Mouse (Mus musculus) macrophage (primary cell): ENCODE measurements around the gene Napa. TPM values are rescaled to one million over a fixed set of nuclear protein-coding genes. Genes with fewer than 3 reads are reported as not detected.

Experiments
- H3K27ac ChIP-seq: fragments of 350-480 bp; formaldehyde crosslinking; 2 replicates; pipeline ENCODE4 v1.9.0; 2021
- H3K36me3 ChIP-seq: fragments of 350-480 bp; formaldehyde crosslinking; 2 replicates; pipeline ENCODE4 v1.9.0; 2021; ENCODE audit errors: inconsistent target
- H3K4me3 ChIP-seq: fragments of 350-480 bp; formaldehyde crosslinking; 2 replicates; pipeline ENCODE4 v1.9.0; 2021; ENCODE audit errors: inconsistent target
- H3K79me2 ChIP-seq: fragments of 350-480 bp; formaldehyde crosslinking; 2 replicates; pipeline ENCODE4 v1.9.0; 2021; ENCODE audit errors: inconsistent target
- WGBS: methylation state at CpG from one replicate; pipeline ENCODE4 v1.1.7; 2026; ENCODE audit warnings: inconsistent platforms; ENCODE audit not compliant: missing documents; 5-methylcytosine and 5-hydroxymethylcytosine counted together
- polyA plus RNA-seq: library from polyadenylated mRNA; stranded (reverse); fragments of 250-400 nt; gene quantifications from 3 replicates; pipeline ENCODE4 v1.2.4, GENCODE M21; 2018; ENCODE audit warnings: inconsistent platforms
- total RNA-seq, 78 experiments: library from RNA; depleted of rRNA; stranded (reverse); fragments of 250-400 nt; gene quantifications; 1 replicate in 9 of 78; 2 replicates in 24 of 78; 3 replicates in 43 of 78; 4 replicates in 2 of 78; pipeline ENCODE4 v1.2.4; 2018; ENCODE audit warnings: inconsistent platforms in 56 of 78

Napa gene
- 100 to 1,000 TPM; 135 to 409 (median 299) TPM for total RNA-seq (2018; cell fraction: chromatin; rRNA removed)
- total RNA-seq (2018; cell fraction: cytosol; rRNA removed) = 100 to 1,000 TPM in 9 of 26 experiments, 10 to 100 TPM in 17; 75.7 to 115 (median 97.2) TPM
- total RNA-seq (2018; cell fraction: nucleus; rRNA removed) = 100 to 1,000 TPM; 110 to 386 (median 202) TPM
- polyA plus RNA-seq = 85.4 to 112 TPM (median 98.6 TPM) in 3 replicates

DNA sequence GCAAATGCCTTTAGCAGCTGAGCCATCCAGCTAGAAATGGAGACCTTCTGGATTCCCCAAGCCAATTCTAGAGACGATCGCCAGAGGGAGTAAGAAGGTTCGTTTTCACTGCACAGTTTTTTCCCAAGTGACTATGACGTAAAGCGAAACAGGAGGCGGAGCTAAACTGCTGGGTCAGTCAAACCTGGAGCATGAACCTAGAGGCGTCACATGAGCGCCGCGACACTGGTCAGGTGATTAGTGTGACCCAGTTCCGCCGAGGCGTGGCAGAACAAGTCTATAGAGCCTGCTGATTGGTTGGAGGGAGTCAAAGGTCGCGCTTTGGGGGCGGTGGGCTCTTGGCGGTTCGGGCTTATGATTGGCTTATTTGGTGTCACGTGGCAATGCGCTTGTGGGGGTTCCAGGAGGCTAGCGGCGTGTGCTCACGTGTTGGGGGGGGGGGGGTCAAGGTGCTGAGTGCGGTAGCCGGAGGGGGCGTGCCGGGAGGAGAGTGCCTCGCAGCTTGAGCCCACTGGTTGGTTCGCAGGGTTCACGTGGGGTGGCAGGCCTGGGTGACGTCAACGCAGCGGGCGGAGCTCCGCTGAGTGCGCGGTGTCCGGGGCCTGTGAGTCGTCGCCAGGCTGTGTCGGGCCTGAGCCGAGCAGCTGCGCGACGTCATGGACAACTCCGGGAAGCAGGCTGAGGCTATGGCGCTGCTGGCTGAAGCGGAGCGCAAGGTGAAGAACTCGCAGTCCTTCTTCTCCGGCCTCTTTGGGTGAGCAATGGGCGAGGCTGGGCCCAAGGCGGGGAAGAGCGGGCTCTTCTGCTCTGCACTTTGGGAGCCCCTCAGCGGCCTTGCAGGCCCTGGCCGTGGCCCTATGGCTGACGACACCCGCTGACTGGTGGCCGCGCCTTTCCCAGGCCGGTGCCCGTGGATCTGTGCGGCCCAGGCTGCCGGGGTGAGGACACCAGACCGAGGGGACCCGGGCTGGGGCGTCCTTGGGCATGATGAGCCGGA lies at the start of gene Napa:
TSS of gene Napa (plus strand) at position 438 of the 997 bp plus-strand sequence.
- Histone ChIP-seq H3K36me3 (peaks cover 19% of the 10 kb centered on the region; the same call in 1 of the 2 replicates), H3K4me3 (peak within 1 kb of the TSS; percentile 82), H3K79me2 (peaks cover 46% of the 10 kb centered on the region), H3K27ac (peak within 1 kb of the TSS; percentile 71)
- under 1% methylated on average over 59 of the region's 68 CpGs for WGBS

DNA sequence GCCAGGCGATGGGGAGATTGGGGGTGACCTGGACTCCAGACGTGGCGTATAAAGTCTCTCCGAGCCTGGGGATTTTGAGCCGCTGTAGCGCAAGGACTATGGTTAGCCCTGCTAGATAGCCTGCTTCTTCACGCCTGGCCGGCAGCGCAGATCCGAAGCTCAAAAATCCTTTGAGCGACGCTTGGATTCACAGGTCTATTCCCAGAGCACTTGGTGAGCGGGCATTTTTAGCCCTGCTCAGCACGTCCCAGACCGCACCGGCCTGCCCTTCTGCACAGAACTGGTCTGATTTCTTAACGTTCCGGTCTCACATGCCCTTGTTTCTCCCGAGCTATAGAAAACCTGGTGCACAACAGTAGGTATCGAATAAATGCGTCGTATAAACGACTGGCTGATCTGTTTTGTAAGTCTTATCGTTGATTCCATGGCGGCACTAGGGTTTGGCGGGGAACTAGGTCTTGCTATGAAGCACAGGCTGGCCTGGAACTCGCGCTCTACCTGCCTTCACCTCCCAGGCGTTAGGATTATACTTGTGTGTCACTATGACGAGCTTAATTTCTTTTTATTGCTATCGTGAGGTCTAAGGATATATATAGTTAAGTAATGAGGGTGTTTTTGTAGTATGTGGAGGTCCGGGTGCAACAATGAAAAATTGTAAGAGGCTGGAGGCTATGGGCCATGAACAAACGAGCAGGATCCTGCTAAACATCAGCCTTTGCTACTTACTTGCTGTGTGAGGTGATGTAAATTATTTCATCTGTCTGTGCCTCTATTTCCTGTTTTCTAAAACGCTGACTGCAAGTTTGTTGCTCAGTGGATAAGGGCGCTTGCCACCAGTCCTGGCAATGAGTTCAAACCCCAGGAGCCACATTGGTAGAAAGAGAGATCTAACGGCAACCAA lies 49.3 kb upstream of the Napa start:
- 2% methylated on average over 36 of the region's 36 CpGs for WGBS
- peak overlapping the region; percentile 95 for H3K27ac ChIP-seq
- H3K4me3 ChIP-seq = peak overlapping the region; percentile 100
- peaks cover 70% of the 10 kb centered on the region for H3K79me2 ChIP-seq
- no peaks in the 10 kb centered on the region for H3K36me3 ChIP-seq

DNA sequence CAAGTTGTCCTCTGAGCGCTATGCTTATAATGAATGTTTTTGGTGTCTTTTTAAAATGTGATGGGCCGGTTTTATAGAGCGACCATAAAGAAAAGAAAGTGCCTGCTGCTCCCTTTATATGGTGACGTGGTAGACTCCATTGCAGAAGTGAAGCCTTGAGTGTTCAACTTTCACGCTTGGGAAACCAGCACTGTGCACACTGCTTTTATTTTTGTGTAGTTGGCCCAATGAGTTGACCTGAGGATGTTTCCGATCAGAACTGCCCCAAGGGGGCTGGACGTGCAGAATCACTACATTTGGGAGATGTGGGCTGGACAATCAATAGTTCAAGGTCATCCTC lies 48.7 kb upstream of the Napa start:
- peaks cover 64% of the 10 kb centered on the region for H3K79me2 ChIP-seq
- H3K36me3 ChIP-seq = no peaks in the 10 kb centered on the region
- WGBS = 31% methylated on average over 7 of the region's 7 CpGs
- peak overlapping the region; percentile 100 for H3K4me3 ChIP-seq
- peak overlapping the region; percentile 95 for H3K27ac ChIP-seq

DNA sequence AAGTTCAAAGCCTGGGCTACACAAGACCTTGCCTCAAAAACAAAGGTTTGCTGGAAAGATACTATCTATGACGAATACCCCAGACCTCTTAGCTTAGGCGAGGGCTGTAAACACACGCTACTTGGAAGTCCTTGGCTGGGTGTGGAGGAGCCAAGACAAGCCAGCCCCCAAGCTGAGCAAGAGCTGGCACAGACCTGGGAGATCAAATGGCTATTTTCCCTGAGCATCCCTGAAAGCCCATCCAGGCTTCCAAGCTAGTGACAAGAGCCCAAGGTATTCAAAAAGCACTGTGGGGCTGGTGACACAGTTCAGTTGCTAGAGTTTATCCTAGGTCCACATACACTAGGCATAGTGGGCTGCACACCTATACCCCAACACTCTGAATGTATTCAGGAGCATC lies 47.7 kb upstream of the Napa start:
- peaks cover 53% of the 10 kb centered on the region for H3K79me2 ChIP-seq
- H3K4me3 ChIP-seq = peak overlapping the region; percentile 100; the same call in 1 of the 2 replicates
- WGBS = 93% methylated on average over 3 of the region's 3 CpGs
- no peaks in the 10 kb centered on the region for H3K36me3 ChIP-seq
- peak overlapping the region; percentile 95 for H3K27ac ChIP-seq

DNA sequence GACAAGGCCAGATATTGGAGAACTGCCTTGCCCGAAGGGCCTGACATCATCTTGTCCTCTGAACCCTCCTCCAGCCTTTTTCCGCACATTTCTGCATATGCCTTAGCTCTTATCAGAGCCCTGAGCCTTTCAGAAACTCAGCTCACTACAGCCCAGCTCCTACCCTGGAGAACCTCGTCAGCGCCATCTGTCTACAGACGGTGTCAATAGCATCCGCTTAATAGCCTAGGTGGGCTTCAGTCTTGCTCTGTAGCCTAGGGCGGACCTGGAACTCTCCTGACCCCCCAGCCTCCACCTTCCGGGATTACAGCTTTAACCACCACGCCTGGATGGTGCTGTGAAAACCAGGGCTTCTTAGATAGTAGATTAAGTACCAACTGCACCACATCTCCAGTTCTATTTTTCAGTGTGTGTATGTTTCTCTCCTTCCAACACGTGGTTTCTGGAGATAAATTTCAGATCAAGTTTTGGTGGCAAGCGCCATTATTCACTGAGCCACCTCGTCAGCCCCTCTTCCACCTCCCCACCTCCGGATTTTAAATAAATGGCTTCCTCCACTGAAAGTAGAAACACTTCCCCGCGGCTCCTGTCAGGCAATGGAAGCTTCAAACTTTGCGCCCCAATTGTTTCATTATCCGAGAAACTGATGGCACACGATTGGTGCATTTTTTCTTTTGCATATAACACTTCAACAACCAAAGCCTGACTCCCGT lies 46.2 kb upstream of the Napa start:
- Histone ChIP-seq H3K79me2 (peaks cover 41% of the 10 kb centered on the region), H3K27ac (peak overlapping the region; percentile 95), H3K36me3 (no peaks in the 10 kb centered on the region), H3K4me3 (peak overlapping the region; percentile 60)
- under 1% methylated on average over 19 of the region's 19 CpGs for WGBS

DNA sequence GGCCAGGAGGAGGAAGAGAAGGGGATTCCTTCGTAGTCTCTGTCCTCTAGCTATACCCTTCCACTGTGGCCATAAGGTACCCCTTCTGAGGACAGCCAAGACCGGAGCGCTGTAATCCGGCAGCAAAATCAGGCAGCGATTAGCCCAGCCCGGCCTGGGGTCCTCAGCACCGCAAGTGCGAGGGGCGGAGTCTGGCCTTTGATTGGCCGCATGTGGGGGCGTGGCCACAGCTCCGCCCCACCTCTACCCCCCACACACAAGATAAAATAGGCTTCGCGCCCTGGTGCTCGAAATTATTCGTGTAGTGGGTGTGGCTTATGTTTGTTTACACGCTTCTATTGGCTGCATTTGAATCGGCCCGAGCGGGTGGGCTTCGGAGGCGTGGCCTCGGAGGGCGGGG lies 45.6 kb upstream of the Napa start:
- Histone ChIP-seq H3K27ac (peak overlapping the region; percentile 95), H3K79me2 (peaks cover 35% of the 10 kb centered on the region), H3K4me3 (peak overlapping the region; percentile 60), H3K36me3 (no peaks in the 10 kb centered on the region)
- WGBS = 0% methylated on average over 23 of the region's 24 CpGs

DNA sequence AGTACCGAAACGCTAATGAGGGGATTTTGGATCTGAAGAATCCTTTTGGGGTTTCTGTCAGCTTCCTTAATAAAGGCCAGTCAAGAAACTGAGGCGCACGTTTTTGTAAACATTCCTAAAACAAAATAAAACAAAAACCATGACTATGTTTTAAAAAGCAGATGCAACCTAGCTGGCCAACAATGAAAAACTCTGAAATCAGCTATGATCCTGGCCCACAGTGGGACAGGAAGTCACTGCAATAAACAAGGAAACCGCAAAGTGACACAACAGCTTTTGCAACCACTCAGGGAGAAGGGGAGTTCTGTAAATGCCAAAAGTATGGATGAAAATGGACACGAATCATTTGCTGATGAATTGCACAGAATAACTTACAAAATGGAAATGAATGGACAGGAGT lies 45.2 kb upstream of the Napa start:
- WGBS = 0% methylated on average over 4 of the region's 6 CpGs
- Histone ChIP-seq H3K36me3 (no peaks in the 10 kb centered on the region), H3K27ac (peak overlapping the region; percentile 95), H3K4me3 (peak overlapping the region; percentile 14; the same call in 1 of the 2 replicates), H3K79me2 (peaks cover 35% of the 10 kb centered on the region)

DNA sequence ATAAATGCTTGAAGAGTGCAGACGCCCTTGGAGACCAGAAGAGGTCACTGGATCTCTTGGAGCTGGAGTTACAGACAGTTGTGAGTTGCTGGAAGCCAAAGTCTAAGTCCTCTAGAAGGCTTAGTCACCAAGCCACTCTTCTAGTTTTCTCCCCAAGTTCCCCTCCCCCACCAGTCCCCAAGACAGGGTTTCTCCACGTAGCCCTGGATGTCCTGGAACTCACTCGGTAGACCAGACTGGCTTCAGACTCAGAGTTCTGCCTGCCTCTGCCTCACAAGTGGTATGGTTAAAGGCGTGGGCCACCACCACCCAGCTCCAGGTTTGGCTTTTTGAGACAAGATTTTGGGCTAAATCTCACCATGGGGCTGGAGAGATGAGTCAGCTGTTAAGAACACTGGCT lies 43.3 kb upstream of the Napa start:
- Histone ChIP-seq H3K4me3 (no peak overlapping the region), H3K36me3 (no peaks in the 10 kb centered on the region), H3K27ac (peak overlapping the region; percentile 28), H3K79me2 (peaks cover 17% of the 10 kb centered on the region)
- 60% methylated on average over 4 of the region's 4 CpGs for WGBS

DNA sequence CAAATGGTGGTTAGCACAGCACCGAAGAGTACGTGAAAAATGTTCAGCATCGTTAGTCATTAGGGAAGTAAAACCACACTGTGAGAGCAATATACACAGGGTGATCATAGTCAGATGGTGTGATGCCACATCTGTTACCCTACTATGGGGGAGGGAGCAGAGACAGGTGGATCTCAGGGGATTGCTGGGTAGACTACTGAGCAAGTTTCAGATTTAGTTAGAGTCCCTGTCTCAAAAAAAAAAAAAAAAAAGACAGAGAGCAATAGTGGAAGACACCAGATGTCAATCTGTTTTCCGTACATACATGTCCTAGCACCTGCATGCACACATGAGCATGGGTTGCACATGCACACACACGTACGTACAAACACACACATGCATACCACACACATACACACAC lies 42.6 kb upstream of the Napa start:
- H3K27ac ChIP-seq = peak overlapping the region; percentile 28
- H3K79me2 ChIP-seq = peaks cover 10% of the 10 kb centered on the region
- no peaks in the 10 kb centered on the region for H3K36me3 ChIP-seq
- H3K4me3 ChIP-seq = no peak overlapping the region
- 48% methylated on average over 6 of the region's 6 CpGs for WGBS

DNA sequence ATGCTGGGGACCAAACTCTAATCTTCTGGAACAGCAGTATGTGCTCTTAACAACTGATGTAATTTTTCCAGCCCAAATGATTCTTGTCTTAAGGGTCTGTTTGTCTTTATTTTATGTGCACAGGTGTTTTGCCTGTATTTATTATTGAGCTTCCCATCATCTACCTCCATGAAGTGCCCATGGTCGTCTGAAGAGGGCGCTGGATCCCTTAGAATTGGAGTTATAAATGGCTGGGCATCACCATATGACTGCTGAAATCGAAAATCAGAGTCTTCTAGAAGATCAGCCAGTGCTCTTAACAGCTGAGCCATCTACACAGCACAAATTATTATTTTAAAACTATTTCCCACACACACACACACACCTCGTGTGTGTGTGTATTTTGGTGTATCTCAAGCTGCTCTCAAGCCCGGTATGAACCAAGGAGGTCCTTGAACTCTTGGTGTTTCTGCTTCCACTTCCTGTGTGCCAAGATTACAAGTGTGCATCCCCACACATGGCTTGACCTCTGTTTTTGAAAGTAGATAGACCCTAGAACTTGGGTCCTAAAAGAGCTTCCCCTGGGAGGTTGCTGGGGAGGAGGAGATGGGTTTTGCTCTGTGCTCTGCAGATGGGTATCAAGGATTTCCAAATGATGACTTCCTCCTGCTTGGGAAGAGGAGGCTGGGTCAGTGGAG lies 41.7 kb upstream of the Napa start:
- H3K4me3 ChIP-seq = no peak overlapping the region
- peaks cover under 1% of the 10 kb centered on the region; the same call in 1 of the 2 replicates for H3K79me2 ChIP-seq
- 4% methylated on average over 5 of the region's 5 CpGs for WGBS
- H3K27ac ChIP-seq = peak overlapping the region; percentile 60
- H3K36me3 ChIP-seq = no peaks in the 10 kb centered on the region

DNA sequence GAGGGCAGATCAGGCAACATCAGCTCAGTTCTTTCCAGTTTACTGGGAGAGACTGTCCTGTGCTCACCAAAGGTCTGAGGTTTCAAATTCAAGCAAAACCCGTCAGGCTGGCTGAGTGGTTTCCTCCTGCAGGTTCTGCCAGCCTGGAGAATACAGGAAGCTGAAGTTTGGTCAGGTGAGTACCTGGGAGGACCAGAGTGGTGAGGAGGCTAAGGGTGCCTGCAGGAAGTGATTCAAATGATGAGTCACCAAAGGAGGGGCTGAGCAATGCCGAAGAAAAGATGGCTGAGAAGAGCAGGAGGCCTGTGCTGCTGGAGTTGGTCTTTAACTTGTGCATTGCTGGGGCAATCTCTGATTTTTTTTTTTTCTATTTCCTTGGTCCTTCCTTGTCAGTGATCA lies 41.1 kb upstream of the Napa start:
- H3K79me2 ChIP-seq = no peaks in the 10 kb centered on the region
- peak overlapping the region; percentile 60 for H3K27ac ChIP-seq
- no peak overlapping the region for H3K4me3 ChIP-seq
- WGBS = 19% methylated on average over 2 of the region's 2 CpGs
- H3K36me3 ChIP-seq = no peaks in the 10 kb centered on the region

DNA sequence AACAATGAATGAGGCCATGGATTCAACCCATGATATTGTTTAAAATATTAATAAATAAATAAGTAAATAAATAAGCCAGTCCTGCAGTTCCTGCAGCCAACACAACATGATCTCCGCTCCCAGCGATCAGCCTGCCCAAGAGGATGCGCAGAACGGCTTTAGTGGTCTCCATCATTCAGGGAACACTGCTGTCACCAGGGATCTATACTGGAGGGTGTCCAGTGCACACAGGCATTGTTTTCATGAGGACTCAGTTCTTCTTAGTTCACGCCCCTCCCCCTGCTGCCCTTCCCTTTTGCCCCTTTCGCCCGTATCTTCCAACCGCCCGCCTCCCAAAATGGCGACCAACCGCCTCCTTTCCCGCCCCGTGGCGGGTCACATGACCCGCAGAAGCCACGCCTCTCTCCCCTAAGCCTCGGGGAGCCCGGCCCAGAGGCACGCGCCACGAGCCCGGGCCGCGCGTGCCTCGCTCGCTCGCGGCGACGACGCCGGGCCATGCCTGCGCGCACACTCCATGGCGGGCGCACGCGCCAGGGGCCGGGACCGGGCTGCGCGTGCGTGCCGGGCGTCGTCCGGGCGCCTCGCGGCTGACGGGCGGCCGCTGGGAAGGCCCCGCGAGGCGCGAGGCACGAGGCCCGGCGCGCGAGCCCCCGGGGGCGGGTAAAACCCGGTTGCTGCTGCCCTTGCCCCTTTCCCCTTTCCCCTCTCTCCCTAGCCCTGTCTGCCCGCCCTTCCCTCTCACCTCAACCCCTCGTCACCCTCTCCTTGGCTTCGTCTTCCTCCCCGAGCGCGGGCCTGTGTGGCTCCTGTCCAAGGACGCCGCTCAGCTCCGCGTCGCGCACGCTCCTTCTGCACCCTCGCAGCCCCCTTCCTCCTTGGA lies 36.8 kb upstream of the Napa start, which contains the start of gene Zfp541:
TSS of gene Zfp541 (plus strand) at position 596 of the 880 bp plus-strand sequence.
- WGBS = 68% methylated on average over 26 of the region's 80 CpGs
- Histone ChIP-seq H3K79me2 (no peaks in the 10 kb centered on the region), H3K4me3 (no peak within 1 kb of the TSS), H3K27ac (no peak within 1 kb of the TSS), H3K36me3 (no peaks in the 10 kb centered on the region)

DNA sequence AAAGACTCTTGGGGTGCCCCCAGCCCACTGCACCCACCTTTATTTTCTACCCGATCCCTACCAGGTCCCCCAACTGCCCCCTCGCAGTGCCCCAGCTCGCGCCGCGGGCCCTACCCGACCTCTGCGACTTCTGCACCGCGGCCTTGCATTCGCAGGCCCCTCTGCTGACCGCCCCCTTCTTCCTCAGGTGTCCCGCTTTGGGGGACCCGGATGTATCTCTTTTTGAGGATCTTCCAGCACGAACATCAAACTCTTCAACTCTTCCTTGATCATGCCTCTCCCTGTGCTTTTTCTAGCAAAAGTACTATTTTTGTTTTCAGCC lies 36.2 kb upstream of the Napa start:
- WGBS = 83% methylated on average over 14 of the region's 15 CpGs
- no peaks in the 10 kb centered on the region for H3K36me3 ChIP-seq
- H3K79me2 ChIP-seq = no peaks in the 10 kb centered on the region
- no peak overlapping the region for H3K27ac ChIP-seq
- H3K4me3 ChIP-seq = no peak overlapping the region
